In genomic region chr9:41239097-41239451, GRCm38 (mm10) we compare ENCODE assay signal across 32 mouse cellular contexts.
A peak's percentile ranks its signal among the peaks of the same experiment; 100 is the strongest.
DNase-seq lines count a peak whose midpoint lies in the region; ATAC-seq and TF ChIP-seq lines count a peak whose summit lies in the region.
"Had no signal": no experiment of that assay in that cellular context is flagged by ENCODE, and none has a peak within 500 bp of the region (broad histone marks: within the 10 kb centered on the region; RNA-seq: fewer than 3 reads in every experiment).

No protein-coding gene starts in this region.

- no peak for DNase-seq in gastrocnemius, adult 2 months
- DNase-seq in gastrocnemius, postnatal 36 days: no peak
- DNase-seq in embryonic facial prominence, embryonic 11.5 days (ENCODE audit: low spot score): peak; percentile 72
- DNase-seq in limb, embryonic 14.5 days (ENCODE audit: low spot score): peak; percentile 41
- DNase-seq in cerebellum, adult 9-10 months: no peak
- DNase-seq in right cerebral cortex, postnatal 14 days: no peak
- DNase-seq: adrenal gland, postnatal 10 days; cerebellum, adult 11 months; cerebellum, adult 9-11 months; embryo, embryonic 11 days; heart, postnatal 36 days; kidney, adult 18-20 months; kidney, postnatal 25 days; liver; lung, adult 2 months; lung, postnatal 10 days; thymus, adult 2 months; thymus, postnatal 4 days had no signal

- 41% methylated on average over 5 of the region's 5 CpGs for WGBS in embryonic facial prominence, embryonic 11.5 days
- WGBS in limb, embryonic 14.5 days: 47% methylated on average over 5 of the region's 5 CpGs

- no peaks in the 10 kb centered on the region for H3K36me3 ChIP-seq in embryonic facial prominence, embryonic 11.5 days (replicated peaks; ENCODE audit: control insufficient read depth, insufficient read depth, low read depth, low read length)
- no peaks in the 10 kb centered on the region for H3K36me3 ChIP-seq in limb, embryonic 14.5 days (ENCODE audit: control insufficient read depth, insufficient read depth, low read length)
- H3K36me3 ChIP-seq: G1E; heart, embryonic 10.5 days; heart, embryonic 15.5 days; kidney, embryonic 15.5 days; midbrain, embryonic 13.5 days; neural tube, embryonic 13.5 days had no signal

- H3K9ac ChIP-seq in embryonic facial prominence, embryonic 11.5 days (replicated peaks; ENCODE audit: low read length): no peak overlapping the region
- no peak overlapping the region for H3K9ac ChIP-seq in limb, embryonic 14.5 days (ENCODE audit: low read depth, low read length, severe bottlenecking)
- H3K9ac ChIP-seq: heart, embryonic 15.5 days; kidney, embryonic 15.5 days; liver, embryonic 14.5 days; midbrain, embryonic 13.5 days; neural tube, embryonic 13.5 days had no signal

- no peak for TF ChIP-seq POLR2A in embryonic fibroblast, embryonic 13.5 days (IDR thresholded peaks at IDR 0.05; ENCODE audit: low read depth, low read length)
- no peak for TF ChIP-seq POLR2A in limb, embryonic 14.5 days (IDR thresholded peaks at IDR 0.05; ENCODE audit: borderline replicate concordance, extremely low read depth, insufficient read depth, insufficient read length)

- no peaks in the 10 kb centered on the region for H3K9me3 ChIP-seq in embryonic facial prominence, embryonic 11.5 days (replicated peaks; ENCODE audit: control insufficient read depth, low read length)
- no peaks in the 10 kb centered on the region for H3K9me3 ChIP-seq in limb, embryonic 14.5 days (ENCODE audit: control insufficient read depth, low read length)
- H3K9me3 ChIP-seq: G1E; heart, embryonic 10.5 days; heart, embryonic 15.5 days; kidney, embryonic 15.5 days; midbrain, embryonic 13.5 days; neural tube, embryonic 13.5 days had no signal

- intact Hi-C loops in gastrocnemius, adult 2 months (cut with DNase I): loop anchor here (5.0 kb wide), 1 partner anchor 138 kb away; no protein-coding TSS in a partner anchor
- intact Hi-C loops in gastrocnemius, postnatal 36 days (cut with DNase I): loop anchor here (5.0 kb wide), 1 partner anchor 138 kb away; no protein-coding TSS in a partner anchor

- no peaks in the 10 kb centered on the region for H3K27me3 ChIP-seq in embryonic facial prominence, embryonic 11.5 days (ENCODE audit: control insufficient read depth, insufficient read depth, low read length)
- H3K27me3 ChIP-seq in limb, embryonic 14.5 days (ENCODE audit: control insufficient read depth, insufficient read depth, low read length): no peaks in the 10 kb centered on the region
- H3K27me3 ChIP-seq: heart, embryonic 15.5 days; kidney, embryonic 15.5 days; midbrain, embryonic 13.5 days; neural tube, embryonic 13.5 days had no signal

- H3K4me3 ChIP-seq in gastrocnemius, adult 2 months: no peak overlapping the region
- no peak overlapping the region for H3K4me3 ChIP-seq in embryonic facial prominence, embryonic 11.5 days (ENCODE audit: low read depth, low read length)
- no peak overlapping the region for H3K4me3 ChIP-seq in embryonic fibroblast, embryonic 13.5 days (ENCODE audit: insufficient read depth, low read length)
- no peak overlapping the region for H3K4me3 ChIP-seq in limb, embryonic 14.5 days (replicated peaks; ENCODE audit: low read length)
- H3K4me3 ChIP-seq: erythroblast, embryonic 14.5 days; heart, embryonic 10.5 days; heart, embryonic 15.5 days; kidney, embryonic 15.5 days; layer of hippocampus, adult 2 months; left cerebral cortex, adult 2 months; midbrain, embryonic 13.5 days; neural tube, embryonic 13.5 days had no signal

- H3K4me1 ChIP-seq in embryonic facial prominence, embryonic 11.5 days (ENCODE audit: control insufficient read depth, insufficient read depth, low read length): no peaks in the 10 kb centered on the region
- H3K4me1 ChIP-seq in embryonic fibroblast, embryonic 13.5 days (ENCODE audit: control insufficient read depth, insufficient read depth, low read length): no peaks in the 10 kb centered on the region
- peaks cover 13% of the 10 kb centered on the region for H3K4me1 ChIP-seq in limb, embryonic 14.5 days (ENCODE audit: control insufficient read depth, insufficient read depth, low read length)
- H3K4me1 ChIP-seq: heart, embryonic 15.5 days; kidney, embryonic 15.5 days; neural tube, embryonic 13.5 days had no signal

- no peak overlapping the region for H3K4me2 ChIP-seq in embryonic facial prominence, embryonic 11.5 days (ENCODE audit: low read depth, low read length)
- no peak overlapping the region for H3K4me2 ChIP-seq in limb, embryonic 14.5 days (replicated peaks; ENCODE audit: low read depth, low read length, severe bottlenecking)
- H3K4me2 ChIP-seq: heart, embryonic 15.5 days; kidney, embryonic 15.5 days; midbrain, embryonic 13.5 days; neural tube, embryonic 13.5 days had no signal

- peak; percentile 52; the same call in 1 of the 2 replicates for ATAC-seq in embryonic facial prominence, embryonic 11.5 days (replicated peaks; ENCODE audit: insufficient number of reproducible peaks, low FRiP score, low TSS enrichment, low read depth)
- ATAC-seq in limb, embryonic 14.5 days (ENCODE audit: low FRiP score, low read depth): peak; percentile 68
- ATAC-seq: forebrain, embryonic 14.5 days; inflammation-experienced regulatory T-cells, adult 6 months; midbrain, embryonic 13.5 days had no signal

- H3K27ac ChIP-seq in gastrocnemius, adult 2 months: peak overlapping the region; percentile 72
- peak overlapping the region; percentile 60; the same call in 1 of the 2 replicates for H3K27ac ChIP-seq in embryonic facial prominence, embryonic 11.5 days (replicated peaks; ENCODE audit: low read depth, low read length)
- peak overlapping the region; percentile 39; the same call in 1 of the 2 replicates for H3K27ac ChIP-seq in embryonic fibroblast, embryonic 13.5 days (ENCODE audit: insufficient read depth, low read length)
- peak overlapping the region; percentile 82 for H3K27ac ChIP-seq in limb, embryonic 14.5 days (replicated peaks; ENCODE audit: low read depth, low read length)
- H3K27ac ChIP-seq: heart, embryonic 10.5 days; heart, embryonic 15.5 days; kidney, embryonic 15.5 days; layer of hippocampus, adult 2 months; left cerebral cortex, adult 2 months; liver, embryonic 14.5 days; macrophage; midbrain, embryonic 13.5 days; neural tube, embryonic 13.5 days had no signal

- TF ChIP-seq CTCF in gastrocnemius, adult 2 months (IDR thresholded peaks at IDR 0.05): no peak
- no peak for TF ChIP-seq CTCF in embryonic fibroblast, embryonic 13.5 days (IDR thresholded peaks at IDR 0.05; ENCODE audit: borderline replicate concordance, insufficient read depth, low read length)

Comparison
In these comparisons a context has a peak if more than half of its experiments do, and no peak if none do; other contexts are left out.
1. DNase-seq: peak in embryonic facial prominence, embryonic 11.5 days (single experiment) and limb, embryonic 14.5 days (single experiment); none in gastrocnemius, adult 2 months (single experiment), gastrocnemius, postnatal 36 days (0 of 2), cerebellum, adult 9-10 months (single experiment) and right cerebral cortex, postnatal 14 days (single experiment).
2. Peak in every context shown above with its lines, with median percentiles within 50 percentile points of each other: H3K27ac ChIP-seq.